Mouse (Mus musculus) v-Abl transformed pro-B cells (cell line): ENCODE measurements at regions not wholly inside any gene's neighbourhood (a gene's known extent, or its start where the extent isn't known, plus 50 kb on each side); places are given as distances from the start of the nearest gene placed in this dataset.

Experiments
- in situ Hi-C, 2 experiments: fragments of 400-800 bp; cut with MboI; formaldehyde crosslinking; loops; one replicate each; pipeline ENCODE4 v1.15.1; 2025; ENCODE audit not compliant: unreplicated experiment in 2 of 2

DNA sequence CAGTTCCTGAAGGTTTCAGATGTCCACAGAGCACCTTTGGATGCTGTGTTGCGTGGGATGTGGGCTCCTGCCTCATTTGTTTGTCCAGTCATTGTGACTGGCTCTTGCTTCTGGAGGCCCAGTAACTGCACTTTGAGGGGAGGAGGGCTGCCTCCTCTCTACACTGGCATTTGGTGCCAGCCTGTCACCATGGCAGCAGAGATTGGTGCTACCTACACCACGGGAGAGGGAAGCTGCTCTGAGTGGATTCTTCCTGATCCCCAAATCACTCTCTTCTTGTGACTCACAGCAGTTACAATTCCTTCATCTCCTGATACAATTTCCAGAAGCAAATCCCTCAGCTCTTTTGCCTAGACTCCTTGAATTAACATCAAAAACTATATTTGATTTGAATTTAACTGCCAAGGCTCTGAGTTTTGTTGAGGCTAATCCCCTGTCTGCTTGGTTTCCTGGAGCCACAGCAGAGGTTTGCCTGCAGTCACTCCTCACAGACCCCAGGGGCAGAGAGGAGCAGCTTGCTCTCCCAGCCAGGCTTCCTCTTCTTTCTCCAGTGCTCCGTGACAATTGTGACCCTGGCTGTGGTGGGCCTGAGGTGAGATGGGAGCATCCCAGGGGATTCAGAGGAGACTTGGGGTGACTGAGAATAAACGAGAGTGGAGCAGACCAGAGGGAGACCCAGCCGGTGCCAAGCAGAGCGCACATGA, 145.7 kb downstream of the Tpra1 start:
- in situ Hi-C loops = loop anchor here in 1 of 2 experiments (5.0 kb wide), 1 partner anchor 505 kb away; no protein-coding TSS in a partner anchor

DNA sequence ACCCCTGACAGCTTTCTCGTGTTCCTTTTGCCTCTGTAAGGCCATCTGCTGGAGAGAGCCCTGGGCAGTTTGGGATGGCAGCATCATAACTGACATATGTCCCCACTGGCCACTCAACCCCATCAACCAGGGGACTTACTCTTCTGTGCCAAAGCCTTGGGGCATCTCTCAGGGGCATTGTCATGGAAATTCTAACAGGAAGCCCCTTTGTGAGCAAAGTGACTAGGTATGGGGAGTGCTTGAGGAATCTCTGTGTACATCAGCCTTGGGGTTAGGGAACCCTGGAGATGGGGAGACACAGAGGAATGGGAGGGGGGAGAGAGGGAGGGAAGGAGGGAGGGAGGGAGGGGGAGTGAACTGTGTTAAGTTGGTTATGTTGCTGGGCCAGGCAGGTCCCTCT, 147.2 kb downstream of the Tpra1 start:
- in situ Hi-C loops = loop anchor here in 1 of 2 experiments (5.0 kb wide), 1 partner anchor 503 kb away; no protein-coding TSS in a partner anchor

DNA sequence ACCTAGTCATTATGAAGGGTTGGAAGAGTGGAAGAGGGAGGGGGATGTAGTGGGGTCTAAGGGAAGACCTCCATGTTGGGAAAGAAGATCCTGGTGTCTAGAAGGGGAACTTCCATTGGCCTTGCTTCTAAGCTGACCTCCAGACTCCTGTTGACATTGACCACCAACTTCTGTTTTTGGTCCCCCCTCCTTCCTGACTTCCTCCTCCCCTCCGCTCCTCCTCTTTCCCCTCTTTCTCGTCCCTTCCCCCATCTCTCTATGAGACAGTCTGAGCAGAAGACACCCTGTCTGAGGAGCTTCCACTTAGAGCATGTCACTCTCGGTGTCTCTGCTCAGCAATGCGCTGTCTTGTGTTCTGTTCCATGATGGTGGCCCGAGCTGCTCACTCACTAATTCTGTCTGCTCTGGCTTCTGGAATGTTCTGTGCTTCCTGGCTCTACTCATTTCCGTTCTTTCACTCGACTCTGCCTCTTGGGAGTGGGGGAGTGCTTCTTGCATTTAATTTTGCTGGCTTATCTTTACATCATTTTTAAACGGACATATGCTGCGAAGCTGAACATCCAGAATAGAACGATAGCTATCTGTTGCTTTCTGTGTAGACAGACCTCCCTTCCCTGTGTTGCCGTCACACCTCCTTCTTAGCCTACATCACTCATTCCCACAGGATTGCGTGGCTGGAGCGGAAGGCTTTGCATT, 148.7 kb downstream of the Tpra1 start:
- in situ Hi-C loops = loop anchor here (5.0 to 10.0 kb wide), 2 partner anchors 314 to 502 kb away; partner anchors contain the start of gene Plxna1 (in 1 of the 2)

DNA sequence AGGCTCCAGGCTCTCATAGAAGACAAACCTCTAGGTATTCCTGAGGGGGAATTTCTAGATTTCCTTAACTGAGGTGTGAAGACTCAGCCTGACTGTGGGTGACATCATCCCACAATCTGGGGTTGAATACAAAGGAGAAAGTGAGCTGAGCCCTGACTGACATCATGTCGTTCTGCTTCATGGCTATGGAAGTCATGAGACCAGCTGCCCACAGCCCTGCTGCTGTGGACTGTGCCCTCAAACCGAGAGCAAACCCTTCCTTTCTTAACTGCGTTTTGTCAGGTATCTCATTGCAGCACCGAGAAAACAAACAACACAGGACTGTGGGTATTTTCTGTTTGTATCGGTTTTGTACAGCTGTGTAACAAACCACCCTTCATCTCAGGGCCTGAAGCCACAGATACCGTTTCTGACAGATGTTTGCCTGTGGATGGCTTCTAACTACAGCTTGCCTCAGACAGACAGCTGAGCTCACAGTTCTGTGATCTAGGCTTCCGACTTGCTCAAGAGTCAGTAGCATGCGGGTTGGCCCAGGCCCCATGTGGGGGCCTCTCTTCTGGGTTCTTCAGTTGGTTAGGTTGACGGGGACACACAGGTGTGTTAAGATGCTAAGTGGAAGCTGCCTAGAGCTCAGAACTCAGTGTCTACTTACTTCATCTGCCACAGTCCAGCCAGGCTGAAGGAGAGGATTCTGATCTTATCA, 150.9 kb downstream of the Tpra1 start:
- in situ Hi-C loops = loop anchor here (5.0 to 10.0 kb wide), 2 partner anchors 312 to 499 kb away; partner anchors contain the start of gene Plxna1 (in 1 of the 2)

DNA sequence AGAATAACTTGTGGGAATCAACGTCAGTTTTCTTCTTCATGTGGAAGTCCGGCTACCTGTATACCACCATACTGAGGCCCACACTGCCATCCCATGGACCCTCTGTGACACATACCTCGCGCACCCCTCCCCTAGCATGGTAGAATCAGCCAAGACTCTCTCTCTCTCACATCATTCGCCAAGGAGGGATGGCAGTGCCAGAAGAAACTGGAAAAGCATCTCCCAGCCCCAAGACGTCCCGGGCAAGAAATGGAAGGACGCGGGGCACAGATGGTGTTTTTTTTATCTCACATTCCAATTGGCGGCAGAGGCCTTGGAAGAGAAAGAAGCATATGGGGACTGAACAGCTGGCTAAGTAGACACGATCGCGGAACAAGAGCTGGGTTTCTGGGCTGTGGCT, 152.0 kb downstream of the Tpra1 start:
- in situ Hi-C loops = loop anchor here (5.0 to 10.0 kb wide), 2 partner anchors 311 to 498 kb away; partner anchors contain the start of gene Plxna1 (in 1 of the 2)

DNA sequence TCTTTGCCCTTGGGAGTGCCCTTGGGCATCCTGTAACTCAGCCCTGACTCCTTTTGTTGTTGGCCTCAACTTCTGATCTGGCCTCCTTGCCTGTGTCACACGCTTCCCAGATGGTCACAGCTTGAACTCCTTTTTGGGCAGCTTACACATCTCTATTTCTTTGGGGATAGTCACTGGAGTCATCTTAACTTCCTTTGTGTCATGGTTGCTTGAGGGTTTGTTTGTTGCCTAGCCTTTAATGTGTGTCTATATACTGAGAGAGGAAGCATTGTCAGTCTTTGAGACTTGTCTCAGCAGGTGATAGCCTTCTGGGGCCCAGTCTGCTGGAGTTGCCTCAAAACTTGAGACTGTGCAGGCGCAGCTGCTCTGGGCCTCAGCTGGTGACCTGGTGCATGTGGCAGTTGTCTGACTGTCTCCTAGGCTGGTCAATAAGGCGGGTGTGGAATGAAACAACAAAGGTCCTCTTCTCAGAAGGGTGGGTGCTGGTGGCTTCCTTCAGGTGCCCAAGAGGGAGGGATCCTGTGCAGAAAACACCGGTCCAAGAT, 157.5 kb downstream of the Tpra1 start:
- in situ Hi-C loops = loop anchor here in 1 of 2 experiments (10.0 kb wide), 1 partner anchor 305 kb away; the partner anchor contains the start of gene Plxna1

DNA sequence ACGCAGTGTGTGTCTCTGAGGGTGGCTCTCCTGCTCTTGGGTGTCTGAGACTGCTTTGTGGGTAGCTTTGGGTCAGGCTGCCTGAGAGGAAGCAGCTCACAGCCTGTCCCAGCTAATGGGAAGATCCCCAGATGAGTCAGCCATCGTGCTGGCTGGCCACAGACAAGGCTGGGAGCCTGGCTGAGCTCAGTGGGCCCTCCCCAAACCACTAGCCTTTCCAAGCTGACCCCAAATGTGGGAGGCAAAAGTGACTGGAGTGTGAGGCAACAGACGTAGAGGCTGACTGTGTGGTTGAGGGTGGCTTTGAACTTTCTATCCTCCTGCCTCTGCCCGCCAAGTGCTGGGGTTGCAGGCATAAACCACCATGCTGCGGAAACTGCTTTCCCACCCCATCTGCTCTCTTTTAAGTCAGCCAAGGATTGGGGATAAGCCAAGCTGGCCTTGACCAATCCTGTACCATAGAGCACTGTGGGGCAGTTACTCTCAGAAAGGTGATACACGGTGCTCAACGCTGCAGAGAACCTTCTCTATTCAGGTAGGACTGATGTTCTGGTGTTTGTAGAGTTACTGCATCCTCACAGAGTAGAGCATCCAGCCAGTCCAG, 163.0 kb downstream of the Tpra1 start:
- in situ Hi-C loops = no loop called here

DNA sequence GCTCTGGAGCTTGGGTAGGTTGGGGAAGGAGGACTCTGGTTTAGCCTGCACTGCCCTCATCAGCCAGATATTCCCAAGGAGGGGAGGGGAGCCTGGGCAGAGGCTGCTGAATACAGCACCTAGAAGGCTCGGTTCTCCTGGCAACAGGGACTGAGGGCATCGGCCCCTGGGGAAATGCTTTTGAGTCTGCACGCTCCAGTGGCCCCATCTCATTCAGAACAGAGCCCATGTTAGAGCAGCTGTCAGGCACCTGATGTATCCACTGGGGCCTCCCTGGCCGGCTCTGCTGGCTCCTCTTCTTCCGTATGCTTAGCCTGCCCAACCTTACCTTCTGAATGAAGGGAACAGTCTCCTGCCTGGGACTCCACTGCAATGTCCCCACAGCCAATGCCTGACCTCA, 164.5 kb downstream of the Tpra1 start:
- in situ Hi-C loops = no loop called here

DNA sequence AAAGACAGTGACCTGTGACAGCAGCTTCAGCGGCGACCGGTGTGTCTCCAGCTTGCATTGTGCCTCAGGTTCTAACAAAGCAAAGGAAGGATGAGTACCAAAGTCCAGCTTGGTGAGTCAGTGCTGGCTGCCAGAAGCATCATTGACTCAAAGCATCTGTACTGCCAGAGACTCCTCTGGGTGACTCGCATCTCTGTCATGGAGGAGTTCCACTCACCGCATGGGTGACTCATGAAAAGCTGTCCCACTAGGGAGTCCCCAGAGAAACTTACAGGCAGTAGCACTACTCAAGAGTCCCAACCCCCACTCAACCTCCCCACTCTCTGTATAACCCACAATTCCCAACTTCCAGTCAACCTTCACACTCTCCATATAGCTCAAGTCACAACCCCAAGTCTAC, 166.2 kb downstream of the Tpra1 start:
- in situ Hi-C loops = no loop called here

DNA sequence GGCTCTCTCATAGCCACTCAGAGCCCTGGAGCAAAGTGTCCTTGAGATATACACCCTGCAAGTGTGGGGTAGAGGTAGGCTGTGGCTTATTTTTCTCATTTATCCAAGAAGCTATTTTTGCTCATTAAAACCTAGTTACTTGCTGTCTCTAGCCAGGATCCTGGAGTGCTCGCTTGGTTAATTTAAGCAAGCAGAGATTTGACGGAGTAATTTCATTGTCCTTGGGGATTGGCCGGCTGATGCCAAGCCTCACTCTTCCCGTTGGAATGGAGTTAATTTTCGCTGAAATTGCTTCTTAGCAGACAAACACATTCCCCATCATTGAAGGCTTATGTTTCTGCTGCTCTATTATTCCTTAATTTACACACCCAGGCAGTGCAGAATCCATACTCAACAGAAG, 167.1 kb downstream of the Tpra1 start:
- in situ Hi-C loops = no loop called here

DNA sequence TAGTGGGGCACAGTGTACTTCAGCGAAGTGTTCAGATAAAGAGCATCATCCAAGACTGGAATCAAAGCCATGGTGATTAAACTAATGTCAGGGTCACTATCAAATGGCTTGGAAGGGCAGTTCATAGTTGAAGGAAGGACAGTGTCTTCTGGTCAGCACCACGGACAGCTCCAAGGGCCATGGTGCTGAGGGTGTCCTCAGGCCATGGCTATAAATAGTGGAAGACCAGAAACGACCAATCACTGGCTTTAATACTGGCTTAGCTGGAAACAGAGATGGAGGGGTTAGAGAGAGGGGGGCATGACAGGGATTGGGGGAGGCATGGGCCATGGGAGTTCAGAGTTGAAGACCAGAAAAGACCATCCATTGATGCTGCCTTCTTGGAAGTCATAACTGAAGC, 168.0 kb downstream of the Tpra1 start:
- in situ Hi-C loops = no loop called here

DNA sequence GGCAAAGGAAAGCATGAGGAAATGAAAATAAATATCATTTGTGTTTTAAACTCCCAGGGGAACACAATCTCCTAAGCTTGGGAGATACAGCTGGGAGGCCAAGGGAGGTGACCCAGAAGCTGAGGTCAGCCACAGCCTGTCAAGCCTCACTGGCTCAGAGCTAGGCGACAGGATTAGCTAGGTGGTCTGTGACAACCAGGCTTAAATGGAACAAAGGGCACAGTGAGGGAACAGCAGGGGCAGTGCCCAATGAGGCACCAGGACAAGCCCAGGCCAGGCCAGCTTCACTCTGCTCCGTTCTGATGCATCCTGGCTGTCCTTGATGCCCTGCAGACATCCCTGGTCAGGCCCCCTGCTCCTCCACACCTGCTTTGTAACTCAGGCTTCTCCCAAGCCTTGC, 169.7 kb downstream of the Tpra1 start:
- in situ Hi-C loops = no loop called here

DNA sequence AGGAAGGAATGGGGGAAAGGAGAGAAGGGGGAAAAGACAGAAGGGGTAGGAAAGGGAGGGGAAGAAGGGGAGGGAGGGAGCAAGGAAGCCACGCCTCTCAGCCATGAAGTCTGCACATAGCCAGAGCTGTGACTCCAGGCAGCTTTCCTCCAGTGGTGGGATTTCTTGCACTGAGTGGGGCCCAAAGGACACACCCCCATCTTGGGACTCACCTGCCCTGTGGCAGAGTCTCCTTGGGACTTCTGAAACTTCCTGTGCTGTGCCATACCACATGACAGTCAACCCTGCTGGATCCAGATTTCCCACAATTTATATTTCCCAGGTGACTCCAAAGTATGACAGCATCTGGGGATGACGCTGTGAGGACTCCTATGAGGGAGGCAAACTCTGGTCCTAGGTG, 170.5 kb downstream of the Tpra1 start:
- in situ Hi-C loops = no loop called here

DNA sequence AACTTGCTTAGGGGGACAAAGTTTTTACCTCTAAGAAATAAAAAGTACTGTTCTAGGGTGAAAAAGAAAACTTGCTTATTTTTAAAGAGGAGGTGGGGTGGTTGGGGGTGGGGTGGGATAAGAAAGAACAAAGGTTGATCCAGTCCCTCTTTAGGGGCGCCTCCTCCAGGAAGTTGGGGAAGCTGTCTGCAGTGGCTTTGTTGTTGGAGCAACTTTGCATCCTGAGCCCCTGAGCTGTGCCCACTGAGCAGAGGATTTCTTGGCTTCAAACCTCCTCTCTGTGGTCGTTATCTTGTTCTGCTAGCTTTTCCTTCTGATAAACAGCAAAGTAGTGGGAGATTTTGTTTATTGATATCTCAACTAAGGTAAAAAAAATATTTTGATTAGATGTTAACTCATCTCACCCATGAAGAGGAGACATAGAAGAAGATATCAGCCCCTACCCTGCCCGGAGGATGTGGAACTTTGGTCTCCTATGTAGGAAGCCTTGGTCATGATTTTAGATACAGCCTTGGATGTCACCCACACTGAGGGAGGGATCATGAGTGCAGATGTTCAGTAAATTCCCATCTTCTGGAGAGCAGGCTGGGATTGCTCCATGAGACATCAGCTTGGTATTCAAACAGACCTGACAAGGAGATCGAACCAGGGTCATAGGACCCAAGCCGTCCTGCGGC, 179.7 kb downstream of the Tpra1 start:
- in situ Hi-C loops = no loop called here

DNA sequence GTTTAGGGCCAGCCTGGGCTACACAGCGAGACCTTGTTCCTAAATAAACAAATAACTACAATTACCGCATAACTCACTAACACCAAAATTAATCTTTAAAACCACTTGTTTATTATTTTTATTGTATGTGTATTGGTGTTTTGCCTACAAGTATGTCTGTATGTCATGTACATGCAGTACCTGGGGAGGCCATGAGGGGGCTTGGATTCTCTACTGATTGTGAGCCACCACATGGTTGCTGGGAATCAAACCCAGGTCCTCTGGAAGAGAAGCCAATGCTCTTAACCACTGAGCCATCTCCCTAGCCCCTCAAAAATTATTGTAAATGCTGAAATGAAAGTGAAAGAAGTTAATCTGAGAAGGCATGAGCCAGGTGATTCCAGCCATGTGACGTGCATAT, 182.4 kb downstream of the Tpra1 start:
- in situ Hi-C loops = no loop called here

DNA sequence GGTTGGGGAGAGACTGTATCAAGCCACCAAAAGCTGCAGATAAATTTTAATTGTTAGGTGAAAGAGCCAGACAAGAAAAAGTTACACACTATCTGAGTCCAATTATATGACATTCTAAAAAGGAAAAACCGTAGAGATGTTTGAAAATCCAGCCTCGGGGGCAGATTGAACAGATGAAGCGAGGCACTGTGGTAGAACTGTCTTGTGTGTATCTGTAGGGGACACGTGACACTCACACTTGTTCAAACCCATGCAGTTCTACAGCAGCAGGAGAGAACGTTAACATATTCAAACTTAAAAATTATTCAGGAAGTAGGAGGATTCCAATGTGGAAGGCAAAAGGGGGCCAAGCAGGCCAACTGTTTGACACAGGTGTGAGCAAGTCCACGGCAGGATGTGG, 183.1 kb downstream of the Tpra1 start:
- in situ Hi-C loops = no loop called here

DNA sequence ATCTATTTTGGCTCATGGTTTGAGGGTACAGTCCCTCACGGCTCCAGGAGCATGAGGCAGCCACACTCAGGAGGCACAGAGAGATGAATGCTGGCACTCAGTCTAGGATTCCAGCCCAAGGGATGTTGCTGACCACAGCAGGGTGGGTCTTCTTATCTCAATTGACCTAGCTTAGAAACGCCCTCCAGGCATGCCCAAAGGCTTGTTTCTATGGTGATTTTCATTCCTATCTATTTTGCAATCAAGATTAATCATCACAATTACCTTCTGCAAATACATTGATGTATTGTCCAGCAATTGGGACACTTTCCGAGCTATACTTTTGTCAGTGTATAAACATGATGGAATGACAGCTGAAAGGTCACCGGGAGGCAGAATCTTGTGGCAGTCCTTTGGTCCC, 185.6 kb downstream of the Tpra1 start:
- in situ Hi-C loops = no loop called here

DNA sequence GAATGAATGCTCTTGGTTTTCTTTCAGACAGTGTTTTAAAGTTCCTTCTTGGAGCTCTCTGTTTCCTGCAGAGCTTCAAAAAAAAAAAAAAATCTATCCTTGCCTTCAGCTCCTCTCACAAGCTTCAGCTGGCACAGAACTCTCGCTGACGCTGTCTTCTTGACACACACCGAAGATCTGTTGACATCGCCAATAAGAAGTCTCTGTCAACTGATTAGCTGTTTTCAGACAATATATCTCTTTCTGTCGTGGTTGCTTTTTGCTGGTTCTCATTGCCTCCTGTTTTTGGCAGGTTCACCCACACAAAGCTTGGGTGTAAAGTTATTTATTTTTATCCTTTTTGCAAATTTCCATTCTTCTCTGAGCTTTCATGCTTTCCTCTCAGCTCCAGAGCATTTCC, 188.0 kb downstream of the Tpra1 start:
- in situ Hi-C loops = no loop called here

DNA sequence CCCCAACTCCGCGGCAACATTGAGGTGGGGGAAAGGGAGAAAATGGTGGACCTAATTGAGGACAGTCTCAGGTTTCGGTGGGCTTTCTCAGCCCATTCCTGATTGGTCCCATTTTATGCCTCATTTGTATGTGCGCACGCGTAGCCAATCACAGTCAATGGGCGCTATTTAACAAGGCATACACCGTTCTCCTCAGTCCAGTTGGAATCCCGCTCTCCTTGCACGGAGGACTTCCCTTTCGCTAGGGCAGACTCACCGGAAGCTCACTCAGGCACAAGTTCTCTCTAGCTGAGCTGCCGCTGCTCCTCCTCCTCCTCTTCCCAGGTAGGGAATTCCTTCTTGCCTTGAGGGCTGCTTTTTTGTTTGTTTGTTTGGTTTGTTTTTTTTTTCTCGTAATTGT, 193.9 kb downstream of the Tpra1 start:
- in situ Hi-C loops = no loop called here

DNA sequence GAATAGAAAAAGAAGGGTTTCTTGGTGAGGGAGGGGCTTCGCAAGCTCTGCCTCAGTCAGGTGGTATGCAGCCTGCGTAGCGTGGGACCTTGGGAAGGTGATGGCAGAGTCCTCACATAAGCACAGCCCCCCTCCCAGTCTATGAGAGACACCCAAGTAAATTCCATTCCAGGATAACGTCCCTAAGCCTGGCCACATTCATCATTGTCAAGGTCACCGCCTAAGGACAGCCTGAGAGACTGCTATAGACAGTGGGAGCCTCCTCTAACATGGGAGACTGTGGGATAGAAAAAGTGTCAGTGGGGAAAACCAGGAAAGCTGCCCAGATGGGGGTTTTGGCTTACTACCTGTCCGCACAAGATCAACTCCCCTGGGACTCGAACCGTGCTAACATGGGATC, 195.5 kb downstream of the Tpra1 start:
- in situ Hi-C loops = no loop called here
